Mouse (Mus musculus) cerebellum, adult 8-10 months (tissue): ENCODE measurements around the gene Gm6880.
"Not testable (repeated sequence)": the region's sequence is repeated elsewhere in the genome, so short reads cannot be mapped to it uniquely, and the experiment has no call there.

Source experiments
- DNase-seq: peaks from one replicate; pipeline ENCODE4 v3.0.0; 2022

Gm6880 gene

DNA sequence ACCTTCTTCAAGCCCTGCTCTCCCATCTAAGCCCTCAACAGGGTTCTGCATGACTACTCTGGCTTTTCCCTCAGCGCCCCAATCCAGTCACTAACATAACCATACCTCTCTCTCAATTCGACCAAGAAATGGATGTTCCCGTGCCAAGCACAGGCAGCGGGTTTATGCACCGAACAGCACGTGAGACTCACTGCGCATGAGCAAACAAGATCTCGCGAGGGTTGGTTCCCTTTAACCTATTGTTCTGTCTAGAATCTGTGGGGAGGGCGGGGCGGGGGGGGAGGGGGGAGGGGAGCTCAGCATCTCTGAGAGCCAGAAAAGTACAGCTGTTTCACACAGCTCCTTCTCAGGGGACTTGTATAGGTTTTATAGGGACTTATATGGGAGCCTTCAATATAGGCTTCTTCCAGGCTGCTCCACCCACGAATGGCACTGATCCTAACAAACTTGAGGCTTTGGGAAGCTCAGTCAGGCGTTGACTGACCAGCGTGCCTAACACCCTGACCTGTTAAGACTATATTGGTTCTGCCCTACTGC lies at the start of gene Gm6880:
Gene Gm6880, minus strand, starts transcription at position 51 of the 537 bp plus-strand sequence.
- DNase-seq, result not testable (repeated sequence)

DNA sequence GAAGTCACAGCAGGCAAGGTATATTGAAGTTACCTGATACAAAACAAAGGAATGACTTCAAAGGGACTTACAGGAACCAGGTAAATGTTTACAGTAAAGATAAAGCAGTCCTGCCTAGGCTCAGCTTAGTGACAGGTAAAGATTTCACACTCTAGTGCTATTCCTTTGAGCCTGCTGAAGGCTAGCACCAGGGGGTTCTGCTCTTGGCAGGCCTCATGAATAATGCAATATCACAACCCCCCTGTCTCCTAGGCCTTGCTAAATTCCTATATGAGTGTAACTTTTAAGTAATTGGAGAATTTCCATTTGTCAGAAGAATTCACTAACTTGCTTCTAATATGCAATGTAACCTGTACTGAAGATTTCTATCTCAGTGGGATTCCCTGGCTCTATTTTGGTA lies 36.3 kb upstream of the Gm6880 start:
- DNase-seq, result not testable (repeated sequence)

DNA sequence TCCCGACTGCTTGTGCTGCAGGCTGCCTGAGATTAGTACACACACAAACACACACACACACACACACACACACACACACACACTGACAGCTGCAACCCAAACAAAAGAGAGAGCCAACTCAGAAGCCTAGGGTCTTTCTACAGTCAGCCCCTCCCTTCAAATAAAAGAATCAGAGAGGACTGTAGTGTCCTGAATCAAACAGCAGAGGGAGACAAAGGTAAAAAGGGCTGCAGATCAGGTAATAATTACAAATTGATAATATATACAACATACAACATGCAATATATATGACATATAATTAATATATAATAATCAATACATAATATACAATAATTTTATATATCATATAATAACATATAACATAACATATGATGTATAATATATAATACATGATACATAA lies 15.9 kb upstream of the Gm6880 start:
- no peak for DNase-seq

DNA sequence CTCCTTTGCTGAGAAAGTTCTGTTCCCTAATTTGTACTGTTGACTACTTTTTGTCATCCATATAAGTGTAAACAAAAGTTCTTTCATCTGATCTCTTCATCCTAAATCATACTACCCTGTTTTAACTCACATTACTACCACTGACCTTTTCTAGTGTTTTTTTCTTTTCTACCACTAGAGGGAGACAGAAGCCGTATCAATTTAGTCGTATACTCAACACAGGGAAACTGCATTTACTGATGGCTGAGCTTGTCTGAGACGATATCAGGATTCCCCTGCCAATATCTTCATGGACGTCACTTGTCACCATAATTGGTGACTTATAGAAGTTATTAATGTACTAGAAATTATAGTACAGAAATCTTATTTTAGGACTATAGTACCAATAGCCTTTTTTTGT lies 28.4 kb downstream of the Gm6880 start:
- DNase-seq, result peak; percentile 5

DNA sequence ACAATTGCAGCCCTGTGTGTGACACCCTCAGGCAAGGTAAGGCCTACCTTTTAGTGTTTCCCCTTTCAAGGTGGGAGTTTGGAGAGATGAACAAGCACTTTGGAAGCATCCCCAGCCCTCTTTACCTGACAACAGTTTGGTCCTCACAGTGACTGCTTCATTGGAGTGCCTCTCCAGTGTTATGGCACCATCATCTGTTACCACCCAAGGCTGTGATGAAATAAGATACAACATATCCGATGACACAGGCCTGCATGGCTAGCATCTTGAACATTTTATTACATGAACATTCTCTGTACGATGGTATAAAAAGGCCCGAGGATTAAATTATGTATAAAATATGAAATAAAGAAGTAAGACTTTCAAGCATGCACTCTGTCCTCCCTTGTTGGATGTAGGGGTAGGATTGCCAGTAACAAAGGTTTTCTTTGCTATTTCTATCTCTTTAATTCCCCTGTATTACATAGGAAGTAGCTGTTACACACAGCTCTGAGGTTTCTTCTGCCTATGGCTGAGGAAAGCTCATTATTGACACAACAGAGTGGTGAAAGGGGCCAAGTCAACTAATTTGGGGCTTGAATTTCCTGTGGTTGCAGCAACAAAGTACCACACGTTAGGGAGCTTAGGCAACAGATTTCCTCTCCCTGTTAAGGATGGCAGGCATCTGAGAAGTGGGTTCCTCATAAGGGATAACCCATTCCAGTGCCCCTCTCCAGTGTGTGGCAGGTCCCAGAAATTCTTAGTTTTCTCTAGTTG lies 29.9 kb downstream of the Gm6880 start:
- no peak for DNase-seq
